Mouse (Mus musculus): ENCODE results near the gene Vps37c. TPM values are rescaled to one million over a fixed set of nuclear protein-coding genes. Genes with fewer than 3 reads are reported as not detected.

Gene Vps37c
- total RNA-seq, 2 experiments from 2014 or later, result 19.3 to 26.8 TPM

Other genes with a start within 250 kb of the Vps37c start
- 1 to 10 TPM; 4.1 to 5.9 TPM for gene Lrrc10b, start 231.3 kb upstream of the Vps37c start, total RNA-seq (2021)
- under 1 TPM in 1 of 2 experiments, not detected in 1; 0.35 TPM for gene Ppp1r32, start 205.8 kb upstream of the Vps37c start, total RNA-seq (2021)
- gene Cpsf7, start 163.5 kb upstream of the Vps37c start, total RNA-seq (2021), result 10 to 100 TPM; 52.5 to 54.5 TPM
- gene Sdhaf2, start 162.6 kb upstream of the Vps37c start, total RNA-seq (2021), result 10 to 100 TPM; 68.5 to 72.4 TPM
- gene Tmem216, start 132.5 kb upstream of the Vps37c start, total RNA-seq (2021), result 10 to 100 TPM; 15.5 to 17.8 TPM
- gene Cyb561a3, start 111.6 kb upstream of the Vps37c start, total RNA-seq (2021), result 10 to 100 TPM; 13.2 to 13.6 TPM
- 1 to 10 TPM; 7.2 TPM for gene Tmem138, start 111.4 kb upstream of the Vps37c start, total RNA-seq (2021)
- gene Ddb1, start 83.4 kb upstream of the Vps37c start, total RNA-seq (2021), result 100 to 1,000 TPM; 214 to 303 TPM
- 10 to 100 TPM; 19.1 to 20.4 TPM for gene Tkfc, start 83.1 kb upstream of the Vps37c start, total RNA-seq (2021)
- under 1 TPM; 0.20 to 0.38 TPM for gene Vwce, start 54.5 kb upstream of the Vps37c start, total RNA-seq (2021)
- not detected for gene Pga5, start 10.7 kb upstream of the Vps37c start, total RNA-seq (2021)
- under 1 TPM in 1 of 2 experiments, not detected in 1; 0.38 TPM for gene Cd5, start 50.3 kb downstream of the Vps37c start, total RNA-seq (2021)
- gene Cd6, start 141.3 kb downstream of the Vps37c start, total RNA-seq (2021), result under 1 TPM in 1 of 2 experiments, not detected in 1; 0.32 TPM
- gene Slc15a3, start 151.0 kb downstream of the Vps37c start, total RNA-seq (2021), result 1 to 10 TPM; 3.1 to 6.5 TPM
- gene Tmem132a, start 181.2 kb downstream of the Vps37c start, total RNA-seq (2021), result 10 to 100 TPM; 17.1 to 28.0 TPM
- 100 to 1,000 TPM; 110 to 148 TPM for gene Tmem109, start 193.3 kb downstream of the Vps37c start, total RNA-seq (2021)
- gene Prpf19, start 206.5 kb downstream of the Vps37c start, total RNA-seq (2021), result 100 to 1,000 TPM; 120 to 168 TPM
- not detected for gene Zp1, start 231.9 kb downstream of the Vps37c start, total RNA-seq (2021)
- not detected for gene Ptgdr2, start 248.4 kb downstream of the Vps37c start, total RNA-seq (2021)